Mouse (Mus musculus) lung, embryonic 14.5 days (tissue): ENCODE measurements around the gene Colca2. TPM values are rescaled to one million over a fixed set of nuclear protein-coding genes. Genes with fewer than 3 reads are reported as not detected.

Experiments
- ATAC-seq: fragments of 200-750 bp; cut with Nextera tagmentation; 2 replicates; pipeline ENCODE4 v1.8.0; 2017; ENCODE audit warnings: mild to moderate bottlenecking, moderate TSS enrichment, moderate library complexity; ENCODE audit not compliant: insufficient read depth
- DNase-seq: peaks from one replicate; pipeline ENCODE4 v3.0.0-alpha.2; 2015
- H3K27ac ChIP-seq: fragments of 300-500 bp; sonication (generic); 2 replicates; pipeline ENCODE4 v1.5.1; 2014; ENCODE audit warnings: low read depth, mild to moderate bottlenecking, moderate library complexity
- H3K27me3 ChIP-seq: fragments of 300-500 bp; sonication (generic); 2 replicates; pipeline ENCODE4 v1.6.1; 2014; ENCODE audit warnings: low read length, control low read depth; ENCODE audit not compliant: insufficient read depth
- H3K36me3 ChIP-seq: fragments of 300-500 bp; sonication (generic); 2 replicates; pipeline ENCODE4 v1.6.1; 2014; ENCODE audit warnings: control low read depth; ENCODE audit not compliant: insufficient read depth
- H3K4me1 ChIP-seq: fragments of 300-500 bp; sonication (generic); 2 replicates; pipeline ENCODE4 v1.6.1; 2014; ENCODE audit warnings: antibody characterized with exemption, control low read depth; ENCODE audit not compliant: insufficient read depth
- H3K4me2 ChIP-seq: fragments of 300-500 bp; sonication (generic); 2 replicates; pipeline ENCODE4 v1.6.1; 2014; ENCODE audit warnings: mild to moderate bottlenecking
- H3K4me3 ChIP-seq: fragments of 300-500 bp; sonication (generic); 2 replicates; pipeline ENCODE4 v1.5.1; 2014; ENCODE audit warnings: low read depth, low read length
- H3K9ac ChIP-seq: fragments of 300-500 bp; sonication (generic); 2 replicates; pipeline ENCODE4 v1.6.1; 2014
- H3K9me3 ChIP-seq: fragments of 300-500 bp; sonication (generic); 2 replicates; pipeline ENCODE4 v1.6.1; 2016; ENCODE audit warnings: low read depth, low read length, control low read depth
- CTCF ChIP-seq: IDR thresholded peaks from 2 replicates; pipeline ENCODE4 v1.5.1; 2016; ENCODE audit warnings: antibody characterized with exemption, low read depth
- WGBS: fragments of 180-500 bp; shearing (Covaris S2); extraction: QIAGEN DNeasy Blood & Tissue Kit; methylation state at CpG from one replicate; pipeline ENCODE4 v1.1.7; 2014; 5-methylcytosine and 5-hydroxymethylcytosine counted together
- polyA plus RNA-seq: library from polyadenylated mRNA; unstranded; fragments of >200 nt; fragmentation: Nextera tagmentation; extraction: Ambion mirVana; gene quantifications from 2 replicates; pipeline ENCODE4 v1.2.1, GENCODE M21; 2014

Colca2 gene
- polyA plus RNA-seq, 1 experiment from 2014 or later, result 4.9 TPM

- H3K4me1 ChIP-seq, result peaks cover 14% of the 10 kb centered on the region
- no peak for DNase-seq
- ATAC-seq, result no peak
- 83% methylated on average over 4 of the region's 4 CpGs for WGBS
- H3K4me3 ChIP-seq, result no peak overlapping the region
- no peaks in the 10 kb centered on the region for H3K36me3 ChIP-seq
- H3K27me3 ChIP-seq, result no peaks in the 10 kb centered on the region
- no peak overlapping the region for H3K9ac ChIP-seq
- no peaks in the 10 kb centered on the region for H3K9me3 ChIP-seq
- TF ChIP-seq CTCF, result no peak
- no peak overlapping the region for H3K27ac ChIP-seq
- no peak overlapping the region for H3K4me2 ChIP-seq
Observed at GRCm38 (mm10) chr9:51317322-51317721, 39.0 kb upstream of the Colca2 start.

DNA sequence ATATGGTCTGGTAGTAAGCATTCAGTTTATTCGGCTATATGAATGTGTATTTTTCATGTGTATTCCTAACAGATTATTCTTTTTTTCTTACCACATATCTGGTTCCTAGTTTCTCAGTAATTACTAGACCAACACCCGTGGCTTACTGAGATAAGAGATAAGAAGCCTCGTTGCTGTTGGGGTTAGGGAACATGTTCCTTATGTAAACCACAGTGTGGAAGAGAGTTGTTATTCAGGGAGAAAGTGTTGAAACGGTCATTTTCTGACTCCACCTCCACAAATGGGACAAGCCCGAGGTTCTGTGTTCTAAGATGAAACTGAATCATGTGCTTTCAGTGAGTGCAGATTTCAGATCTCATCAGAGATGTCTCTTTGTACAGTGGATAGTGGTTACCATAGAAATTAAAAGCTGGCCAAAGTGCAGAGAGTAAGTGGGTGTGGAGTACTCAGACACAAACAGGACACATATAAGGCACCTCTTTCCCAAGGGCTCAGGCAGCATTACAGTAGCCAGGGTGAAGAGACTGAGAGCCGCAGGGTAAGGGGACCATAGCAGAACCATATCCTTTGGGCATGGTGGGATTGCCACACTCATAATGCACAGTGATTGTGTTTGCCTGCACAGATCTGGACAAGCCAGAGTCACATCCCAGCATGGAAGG lies 37.2 kb upstream of the Colca2 start:
- Histone ChIP-seq H3K4me2 (no peak overlapping the region), H3K27ac (no peak overlapping the region), H3K4me1 (peaks cover 18% of the 10 kb centered on the region), H3K9me3 (no peaks in the 10 kb centered on the region), H3K9ac (no peak overlapping the region), H3K36me3 (no peaks in the 10 kb centered on the region), H3K4me3 (no peak overlapping the region), H3K27me3 (no peaks in the 10 kb centered on the region)
- ATAC-seq, result no peak
- no peak for DNase-seq
- no peak for TF ChIP-seq CTCF
- WGBS, result 37% methylated on average over 6 of the region's 6 CpGs

DNA sequence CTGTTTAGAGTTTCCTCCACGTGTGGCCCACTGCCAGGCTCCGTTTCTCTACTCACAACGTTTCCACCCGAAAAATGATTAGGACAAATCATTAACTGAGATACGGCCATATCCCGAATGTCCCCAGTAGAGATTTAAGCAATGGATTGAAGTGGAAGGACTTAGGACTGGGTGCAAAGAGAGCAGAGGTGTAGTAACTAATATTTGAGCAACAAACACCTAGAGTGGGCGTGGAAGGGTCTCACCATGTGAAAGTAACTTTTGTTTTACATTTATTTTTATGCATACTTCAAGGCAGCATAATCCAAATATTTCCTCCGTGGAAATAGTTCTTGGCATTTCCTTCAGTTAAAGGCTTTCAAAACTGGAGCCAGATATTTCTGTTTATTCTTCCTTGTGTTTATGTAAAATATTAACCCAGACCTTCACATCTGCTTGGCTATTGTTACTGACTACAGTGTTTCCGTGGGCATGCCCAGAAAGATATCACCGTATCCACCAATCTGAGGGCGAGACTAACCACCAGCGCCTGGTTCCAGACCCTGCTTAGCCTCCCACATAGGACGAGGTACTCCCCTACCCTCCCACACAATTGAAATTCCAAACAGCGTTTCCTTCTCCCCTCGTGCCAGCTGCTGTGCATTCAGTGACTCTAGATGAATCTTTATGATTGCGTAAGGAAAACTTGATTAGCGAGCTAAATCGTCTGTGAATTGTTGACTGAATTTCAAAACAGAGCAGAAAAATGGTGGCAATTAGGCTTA lies 34.4 kb upstream of the Colca2 start:
- Histone ChIP-seq H3K27me3 (no peaks in the 10 kb centered on the region), H3K4me2 (peak overlapping the region; percentile 27; the same call in 1 of the 2 replicates), H3K36me3 (no peaks in the 10 kb centered on the region), H3K4me3 (no peak overlapping the region), H3K9me3 (no peaks in the 10 kb centered on the region), H3K9ac (no peak overlapping the region), H3K27ac (peak overlapping the region; percentile 78), H3K4me1 (peaks cover 21% of the 10 kb centered on the region)
- WGBS, result 28% methylated on average over 18 of the region's 18 CpGs
- DNase-seq (peak; percentile 90), ATAC-seq (peak; percentile 94)
- TF ChIP-seq CTCF, result no peak

- WGBS, result 69% methylated on average over 7 of the region's 7 CpGs
- Histone ChIP-seq H3K9me3 (no peaks in the 10 kb centered on the region), H3K4me2 (no peak overlapping the region), H3K4me1 (peaks cover 21% of the 10 kb centered on the region), H3K27me3 (no peaks in the 10 kb centered on the region), H3K9ac (no peak overlapping the region), H3K36me3 (no peaks in the 10 kb centered on the region), H3K4me3 (no peak overlapping the region), H3K27ac (no peak overlapping the region)
- TF ChIP-seq CTCF, result no peak
- ATAC-seq (no peak), DNase-seq (no peak)
Observed at GRCm38 (mm10) chr9:51310515-51310914, 32.1 kb upstream of the Colca2 start.

DNA sequence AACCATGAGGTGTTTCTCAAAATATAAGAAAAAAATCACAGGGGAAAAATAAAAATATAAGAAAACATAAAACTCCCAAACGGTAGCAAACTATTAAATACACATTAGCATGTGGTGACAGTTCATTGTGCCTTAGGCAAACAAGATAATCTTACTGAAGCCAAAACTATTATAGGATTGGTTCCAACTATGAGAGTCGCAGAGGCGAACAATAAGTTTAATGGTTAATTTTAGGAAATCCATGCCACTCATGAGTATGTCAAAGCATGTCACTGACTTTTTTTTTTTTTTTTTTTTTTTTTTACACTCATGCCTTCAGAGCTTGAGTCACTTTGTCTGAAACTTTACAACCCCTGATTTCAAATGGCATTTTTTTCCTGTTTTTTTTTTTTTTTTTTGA lies 28.0 kb upstream of the Colca2 start:
- Histone ChIP-seq H3K9ac (no peak overlapping the region), H3K9me3 (no peaks in the 10 kb centered on the region), H3K27me3 (no peaks in the 10 kb centered on the region), H3K4me3 (no peak overlapping the region), H3K36me3 (no peaks in the 10 kb centered on the region), H3K4me2 (no peak overlapping the region), H3K27ac (no peak overlapping the region), H3K4me1 (peaks cover 3% of the 10 kb centered on the region; the same call in 1 of the 2 replicates)
- ATAC-seq (no peak), DNase-seq (no peak)
- 76% methylated on average over 3 of the region's 3 CpGs for WGBS
- TF ChIP-seq CTCF, result no peak

GRCm38 (mm10) chr9:51305146-51305545 lies 26.8 kb upstream of the Colca2 start:
- Histone ChIP-seq H3K9ac (no peak overlapping the region), H3K4me1 (peaks cover 3% of the 10 kb centered on the region; the same call in 1 of the 2 replicates), H3K9me3 (no peaks in the 10 kb centered on the region), H3K27ac (no peak overlapping the region), H3K36me3 (no peaks in the 10 kb centered on the region), H3K4me2 (no peak overlapping the region), H3K27me3 (no peaks in the 10 kb centered on the region), H3K4me3 (no peak overlapping the region)
- no peak for TF ChIP-seq CTCF
- ATAC-seq (no peak), DNase-seq (peak; percentile 16)
- 61% methylated on average over 3 of the region's 3 CpGs for WGBS

GRCm38 (mm10) chr9:51303980-51304379 lies 25.6 kb upstream of the Colca2 start:
- no peak for DNase-seq
- Histone ChIP-seq H3K27ac (no peak overlapping the region), H3K9ac (no peak overlapping the region), H3K9me3 (no peaks in the 10 kb centered on the region), H3K27me3 (no peaks in the 10 kb centered on the region), H3K4me3 (no peak overlapping the region), H3K4me2 (no peak overlapping the region), H3K36me3 (no peaks in the 10 kb centered on the region), H3K4me1 (no peaks in the 10 kb centered on the region)
- TF ChIP-seq CTCF, result no peak
- no peak for ATAC-seq
- WGBS, result 66% methylated on average over 5 of the region's 5 CpGs
